Mouse (Mus musculus) skeletal muscle tissue, adult 2 months (tissue): Measurements from ENCODE around the gene Dnajc5.
A peak's percentile ranks its signal among the peaks of the same experiment; 100 is the strongest.

Experiments used
- DNase-seq: peaks from one replicate; pipeline ENCODE4 v3.0.0-alpha.2; 2012; ENCODE audit warnings: low read depth, low spot score

Gene Dnajc5

DNA sequence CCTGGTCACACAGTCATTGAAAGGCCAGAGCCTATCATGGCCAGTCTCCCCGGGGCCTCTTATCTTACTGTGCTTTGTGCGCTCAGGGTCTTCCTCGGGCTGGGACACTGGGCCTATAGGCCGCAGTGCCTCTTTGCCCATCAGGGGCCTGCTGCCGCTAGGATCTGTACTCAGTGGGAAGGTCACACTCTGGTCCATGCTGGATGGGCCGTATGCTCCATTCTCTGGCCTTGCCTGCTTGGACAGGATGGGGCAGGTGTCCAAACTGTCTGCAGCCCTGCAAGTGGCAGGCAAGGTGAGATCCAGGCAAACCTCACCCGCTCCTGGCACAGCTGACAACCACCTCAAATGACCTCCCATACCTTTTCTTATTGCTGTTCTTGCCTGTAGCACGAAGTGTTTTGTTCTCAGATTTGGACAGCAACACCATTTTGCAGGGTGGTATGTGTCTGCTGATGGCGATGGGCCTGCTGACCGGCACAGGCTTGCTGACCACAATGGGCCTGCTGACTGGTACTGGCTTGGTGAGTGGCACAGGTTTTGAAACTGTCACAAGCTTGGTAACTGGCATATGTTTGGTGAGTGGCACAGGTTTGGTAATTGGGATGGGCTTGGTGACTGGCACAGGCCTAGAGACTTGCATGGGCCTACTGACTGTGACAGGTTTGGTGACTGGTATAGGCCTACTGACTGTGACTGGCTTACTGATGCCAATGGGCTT, 68.9 kb downstream of the Dnajc5 start:
- no peak for DNase-seq

DNA sequence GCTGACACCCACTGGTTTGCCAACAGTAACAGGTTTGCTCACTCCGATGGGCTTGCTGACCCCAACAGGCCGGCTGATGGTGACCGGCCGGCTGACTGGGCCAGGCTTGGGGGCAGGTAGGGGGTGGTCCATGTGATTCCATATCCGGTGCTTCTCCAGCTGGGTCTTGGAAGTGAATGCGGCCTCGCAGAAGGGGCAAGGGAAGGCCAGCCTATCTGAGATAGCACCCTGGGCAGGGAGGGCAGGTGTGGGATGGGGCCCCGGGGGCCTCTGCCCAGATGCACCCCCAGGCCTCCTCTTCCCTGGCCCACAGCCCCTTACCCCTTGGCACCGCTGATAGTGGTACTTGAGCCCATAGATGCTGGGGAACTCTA, 69.4 kb downstream of the Dnajc5 start:
- no peak for DNase-seq

DNA sequence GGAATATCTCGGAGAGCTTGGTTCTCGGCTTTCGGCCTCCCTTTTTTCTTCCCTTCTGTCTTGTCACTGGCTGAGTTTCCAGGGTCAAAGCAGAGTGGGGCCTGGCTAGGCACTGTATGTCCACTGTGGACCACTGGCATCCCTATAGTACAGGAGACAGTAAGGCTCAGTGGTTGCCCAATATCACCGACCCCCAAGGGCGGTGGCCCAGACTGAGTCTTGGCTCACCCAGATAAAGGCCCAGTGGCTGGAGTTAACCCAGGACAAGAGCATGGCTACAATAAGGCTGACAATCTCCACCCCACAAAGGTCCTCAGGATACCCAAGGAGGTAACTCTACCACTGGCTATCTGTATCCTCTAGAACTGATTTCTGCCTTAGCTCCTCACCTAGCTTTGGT, 70.2 kb downstream of the Dnajc5 start:
- DNase-seq, result no peak

DNA sequence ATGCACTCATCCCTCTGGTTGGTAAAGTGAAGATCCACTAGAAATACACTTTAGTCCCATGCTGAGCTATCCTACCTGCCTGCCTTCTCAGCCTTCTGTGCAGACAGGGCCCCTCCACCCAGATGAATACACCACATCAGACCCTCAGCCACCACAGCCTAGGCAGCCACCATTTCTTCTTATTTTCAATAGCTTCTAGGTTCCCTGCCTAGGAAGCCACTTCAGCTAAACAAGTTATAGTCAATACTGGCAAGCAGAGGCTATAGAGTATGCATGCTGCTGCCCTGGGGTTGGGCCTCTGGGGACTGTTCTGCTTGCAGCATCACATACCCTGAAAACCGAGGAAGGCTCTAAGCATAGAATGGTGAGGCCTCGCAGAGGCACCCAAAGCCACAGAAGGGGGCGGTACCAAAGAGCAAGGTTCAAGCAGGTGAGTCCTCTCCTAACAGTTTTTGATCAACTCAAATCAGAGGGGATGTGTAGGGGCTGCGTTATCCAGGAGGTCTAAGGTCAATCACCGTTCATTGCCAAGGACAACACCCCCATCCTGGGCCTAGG, 71.3 kb downstream of the Dnajc5 start, which contains the start of gene Prpf6:
Gene Prpf6, plus strand, starts transcription at position 341 of the 558 bp plus-strand sequence.
- no peak for DNase-seq

DNA sequence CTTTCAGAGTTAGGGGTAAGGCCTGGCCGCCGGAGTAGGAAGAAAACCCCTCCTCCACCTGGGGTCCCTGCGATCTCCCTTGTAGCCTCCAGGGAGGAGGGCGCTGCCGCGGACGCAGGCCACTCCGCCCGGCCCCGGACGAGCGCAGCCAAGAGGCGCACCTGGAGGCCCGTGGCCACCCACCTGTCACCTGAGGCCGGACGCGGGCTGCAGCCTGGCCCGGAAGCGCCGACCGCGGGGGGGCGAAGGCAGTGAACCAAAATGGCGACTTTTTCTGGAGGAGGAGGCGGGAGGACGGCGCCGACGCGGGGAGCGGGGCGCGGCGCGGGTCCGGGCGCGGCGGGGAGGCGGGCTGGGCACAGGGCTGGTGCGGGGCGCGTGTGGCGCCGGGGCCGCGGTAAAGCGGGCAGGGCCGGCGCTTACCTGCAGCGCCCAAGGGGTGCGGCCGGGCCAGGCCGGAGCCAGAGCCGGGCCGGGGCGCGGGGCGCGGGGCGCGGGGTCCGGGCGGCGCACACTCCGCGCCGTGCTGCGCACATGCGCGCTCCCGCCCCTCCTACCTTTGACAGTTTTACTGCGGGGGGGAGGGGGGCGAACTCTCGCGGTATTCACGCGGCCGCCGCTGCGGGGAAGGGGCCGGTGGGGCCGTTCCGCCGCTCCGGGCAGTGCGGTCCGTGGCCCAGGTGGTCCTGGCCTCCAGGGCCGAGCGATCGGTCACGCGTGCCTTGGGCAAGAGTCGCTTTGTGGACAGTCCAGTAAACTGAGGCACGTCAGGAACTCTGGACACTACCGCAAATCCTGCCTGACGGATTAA, 72.2 kb downstream of the Dnajc5 start, which contains the start of gene Zfp512b:
Gene Zfp512b, minus strand, starts transcription at position 573 of the 811 bp plus-strand sequence.
- DNase-seq, result no peak

DNA sequence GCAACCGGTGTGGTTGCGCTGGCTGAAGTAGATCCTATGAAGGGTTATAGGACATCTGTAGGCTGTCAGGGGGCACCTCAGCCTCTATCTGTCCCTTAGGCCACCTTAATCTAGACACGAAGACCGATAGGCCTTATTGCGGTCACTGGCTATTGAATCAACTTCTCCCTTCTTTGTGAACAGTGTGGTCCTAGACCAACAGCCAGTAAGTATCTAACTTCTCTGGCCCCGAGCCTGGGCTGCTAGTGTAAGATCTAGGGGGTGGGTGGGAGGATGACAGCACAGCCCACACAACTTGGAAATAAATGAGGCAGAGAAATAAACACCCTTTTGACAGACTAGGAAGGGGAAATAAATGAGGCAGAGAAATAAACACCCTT, 72.7 kb downstream of the Dnajc5 start:
- DNase-seq, result no peak

DNA sequence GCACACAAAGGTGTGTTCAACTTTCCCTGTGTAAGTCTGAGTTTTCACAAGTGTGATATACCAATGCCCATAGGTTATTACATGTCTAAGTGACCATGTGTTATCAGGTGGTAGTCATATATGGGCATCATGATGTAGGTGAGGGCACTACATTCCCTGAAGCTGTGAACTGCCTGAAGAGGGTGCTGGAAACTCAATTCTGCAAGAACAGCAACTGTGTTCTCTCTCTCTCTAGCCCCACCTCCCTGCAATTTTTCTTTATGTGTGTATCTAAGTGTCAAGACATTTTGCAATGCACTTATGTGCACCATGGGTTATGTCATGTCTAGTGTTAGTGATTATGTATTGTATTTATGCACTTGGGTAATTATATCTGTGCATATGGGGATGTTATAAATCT, 73.7 kb downstream of the Dnajc5 start:
- DNase-seq, result no peak

DNA sequence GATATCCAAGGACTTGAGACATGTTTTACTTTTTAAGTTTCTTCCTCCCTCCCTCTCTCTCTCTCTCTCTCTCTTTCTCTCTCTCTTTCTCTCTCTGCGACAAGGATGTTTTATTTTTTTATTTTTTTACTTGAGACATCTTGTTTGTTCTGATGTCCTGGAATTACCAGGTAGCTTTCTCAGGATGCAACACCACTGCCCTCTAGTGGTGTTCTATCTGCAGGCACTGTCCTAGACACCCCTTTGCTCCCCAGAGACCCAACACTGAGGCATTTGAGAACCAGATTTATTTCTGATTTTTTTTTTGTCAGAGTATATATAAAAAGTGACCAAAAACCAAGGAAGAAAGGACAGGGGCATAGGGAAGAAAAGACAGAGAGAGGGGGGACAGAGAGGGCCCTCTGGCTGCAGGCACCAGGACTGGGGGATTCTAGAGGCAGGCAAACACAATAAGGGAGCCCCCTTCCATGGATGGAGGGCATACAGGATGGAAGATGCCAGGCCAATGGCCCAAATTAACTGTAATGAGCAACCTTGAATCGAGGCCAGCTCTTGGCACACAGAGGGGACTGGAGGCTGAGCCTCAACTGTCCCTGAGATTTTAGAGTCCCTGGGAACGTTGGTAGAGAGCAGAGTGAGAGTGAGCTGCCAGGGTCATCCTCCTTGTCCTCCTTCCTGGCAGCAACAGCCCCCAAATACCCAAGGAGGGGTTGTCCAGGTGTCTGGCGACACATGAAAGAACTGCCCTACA, 74.8 kb downstream of the Dnajc5 start:
- DNase-seq, result no peak

DNA sequence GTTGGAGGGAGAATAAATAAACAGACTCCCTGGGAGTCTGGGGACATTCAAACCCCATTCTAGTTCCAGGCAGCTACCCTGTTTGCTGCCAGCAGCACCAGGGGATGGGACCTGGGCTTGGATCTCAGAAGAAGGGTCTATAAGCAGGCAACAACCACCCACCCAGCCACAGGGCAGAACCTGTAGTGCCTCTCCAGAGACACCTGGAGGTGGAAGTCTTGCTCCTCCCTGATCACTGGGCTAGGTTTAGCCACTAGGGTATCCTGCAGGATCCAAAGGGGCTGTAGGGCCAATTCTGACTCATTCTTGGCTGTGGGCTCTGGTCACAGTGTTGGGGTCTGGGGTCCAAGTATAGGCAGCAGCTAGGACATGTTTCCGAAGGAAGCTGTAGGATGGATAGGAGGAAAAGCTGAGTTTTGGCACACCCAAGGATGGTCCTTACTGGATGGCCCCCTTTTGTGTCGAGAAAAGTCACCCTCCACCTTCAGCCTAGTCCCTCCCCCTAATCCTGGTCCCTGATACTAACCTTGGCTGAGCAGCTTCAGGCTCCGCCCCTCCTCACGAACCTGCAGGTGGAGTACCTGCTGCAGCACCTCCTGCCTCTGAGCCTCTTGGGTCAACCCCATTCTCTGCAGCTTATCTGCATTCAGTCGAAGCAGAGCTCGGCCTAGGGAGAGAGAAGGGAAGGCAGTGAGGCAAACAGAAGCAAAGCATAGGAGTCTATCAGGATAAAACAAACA, 76.1 kb downstream of the Dnajc5 start:
- DNase-seq, result no peak

DNA sequence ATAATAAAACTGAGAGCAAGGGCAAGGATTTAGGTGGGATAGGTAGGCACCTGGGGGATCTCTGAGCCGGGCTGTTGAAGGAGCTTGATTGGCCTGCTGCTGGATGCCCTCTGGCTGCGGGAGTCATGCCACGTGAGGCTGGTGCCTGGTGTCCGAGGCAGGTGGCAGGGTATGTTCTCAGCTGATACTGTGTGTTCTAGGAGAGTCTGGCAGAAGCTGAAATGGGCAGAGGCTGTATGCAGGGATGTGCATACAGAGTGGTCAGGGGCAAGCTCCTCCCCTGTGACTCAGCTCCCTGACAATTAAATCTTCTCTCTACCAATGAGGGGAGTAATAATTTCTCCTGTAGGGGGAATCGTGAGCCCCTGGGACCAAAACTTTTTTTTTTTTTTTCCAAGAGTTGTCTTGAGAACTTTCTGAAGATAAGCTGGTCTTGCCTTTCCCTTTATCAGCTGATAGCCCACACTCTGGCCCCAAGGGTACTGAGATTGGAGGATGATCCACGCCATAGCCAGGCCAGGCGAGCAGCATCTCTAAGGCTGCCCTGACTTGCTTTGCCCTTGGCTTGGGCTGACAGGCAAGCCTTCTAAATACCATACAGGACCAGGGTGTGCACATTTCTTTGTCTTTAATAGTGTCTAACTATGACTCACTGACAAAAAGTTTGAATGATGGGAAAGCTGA, 77.2 kb downstream of the Dnajc5 start:
- no peak for DNase-seq

DNA sequence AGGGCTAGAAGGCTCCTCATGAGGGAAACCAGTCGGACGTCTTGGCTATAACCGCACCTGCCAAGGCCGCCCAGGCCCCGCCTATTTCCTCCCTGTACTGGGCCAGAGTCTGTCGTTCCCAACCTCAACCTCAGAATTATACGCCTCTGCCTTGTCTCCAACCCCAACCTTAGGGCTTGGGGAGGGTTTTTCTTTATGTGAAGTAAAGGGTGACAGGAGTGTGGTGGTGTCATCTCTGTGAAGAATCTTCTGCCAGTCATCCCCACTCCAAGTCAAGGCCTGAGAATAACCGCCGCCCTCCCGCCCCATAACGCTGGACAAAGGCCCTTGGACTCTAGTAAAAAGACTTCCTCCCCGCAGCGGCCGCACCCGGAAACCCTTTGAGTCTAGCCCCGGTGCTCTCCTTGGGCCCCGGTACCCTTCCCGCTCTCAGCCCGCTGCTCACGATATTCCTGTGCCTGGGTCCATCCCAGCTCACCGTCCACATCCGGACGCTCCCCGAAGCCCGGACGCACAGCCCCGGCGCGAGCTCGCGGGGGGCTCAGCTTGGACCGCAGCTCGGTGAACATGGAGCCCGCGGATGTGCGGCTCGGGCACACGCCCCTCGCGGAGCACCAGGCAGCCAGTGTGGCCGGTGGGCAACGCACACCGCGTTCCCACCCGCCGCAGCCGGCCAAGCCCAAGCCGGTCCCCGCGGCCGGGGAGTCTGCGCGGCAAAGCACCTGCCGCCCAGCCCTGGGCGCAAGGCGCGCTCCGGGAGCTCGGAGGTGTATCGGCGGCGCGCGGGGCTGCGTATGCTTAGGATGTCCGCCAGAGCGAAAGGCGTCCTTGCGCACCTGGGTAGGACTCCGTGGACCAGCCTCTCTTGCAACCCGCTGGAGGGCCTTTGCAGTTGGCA, 78.4 kb downstream of the Dnajc5 start, which contains the start of gene Samd10:
Gene Samd10, minus strand, starts transcription at position 759 of the 898 bp plus-strand sequence.
- no peak for DNase-seq

DNA sequence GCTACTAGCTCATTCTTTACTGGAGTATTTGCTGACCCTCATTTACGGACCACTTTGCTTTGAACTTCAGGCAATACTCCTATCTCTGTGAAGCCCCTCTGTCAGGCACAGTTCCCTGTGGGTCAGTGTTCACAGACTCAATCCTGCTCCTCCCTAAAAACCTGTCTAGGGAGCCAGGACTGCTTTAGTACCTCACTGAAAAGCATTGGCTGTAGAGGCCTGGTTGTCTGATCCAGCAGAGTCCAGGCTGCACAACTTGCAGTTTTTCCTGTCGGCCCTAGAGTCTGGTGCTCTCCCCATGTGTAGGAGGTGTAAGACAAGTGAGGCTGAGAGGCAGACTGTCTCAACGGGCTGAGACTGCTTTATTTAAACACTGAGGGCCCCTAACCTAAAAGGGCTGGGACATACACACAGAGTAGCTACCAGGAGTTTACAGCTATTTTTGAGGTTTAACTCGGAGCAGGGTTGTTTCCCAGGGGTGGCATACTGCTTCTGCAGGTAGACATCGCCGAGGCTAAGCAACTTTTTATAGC, 80.0 kb downstream of the Dnajc5 start:
- DNase-seq, result no peak

DNA sequence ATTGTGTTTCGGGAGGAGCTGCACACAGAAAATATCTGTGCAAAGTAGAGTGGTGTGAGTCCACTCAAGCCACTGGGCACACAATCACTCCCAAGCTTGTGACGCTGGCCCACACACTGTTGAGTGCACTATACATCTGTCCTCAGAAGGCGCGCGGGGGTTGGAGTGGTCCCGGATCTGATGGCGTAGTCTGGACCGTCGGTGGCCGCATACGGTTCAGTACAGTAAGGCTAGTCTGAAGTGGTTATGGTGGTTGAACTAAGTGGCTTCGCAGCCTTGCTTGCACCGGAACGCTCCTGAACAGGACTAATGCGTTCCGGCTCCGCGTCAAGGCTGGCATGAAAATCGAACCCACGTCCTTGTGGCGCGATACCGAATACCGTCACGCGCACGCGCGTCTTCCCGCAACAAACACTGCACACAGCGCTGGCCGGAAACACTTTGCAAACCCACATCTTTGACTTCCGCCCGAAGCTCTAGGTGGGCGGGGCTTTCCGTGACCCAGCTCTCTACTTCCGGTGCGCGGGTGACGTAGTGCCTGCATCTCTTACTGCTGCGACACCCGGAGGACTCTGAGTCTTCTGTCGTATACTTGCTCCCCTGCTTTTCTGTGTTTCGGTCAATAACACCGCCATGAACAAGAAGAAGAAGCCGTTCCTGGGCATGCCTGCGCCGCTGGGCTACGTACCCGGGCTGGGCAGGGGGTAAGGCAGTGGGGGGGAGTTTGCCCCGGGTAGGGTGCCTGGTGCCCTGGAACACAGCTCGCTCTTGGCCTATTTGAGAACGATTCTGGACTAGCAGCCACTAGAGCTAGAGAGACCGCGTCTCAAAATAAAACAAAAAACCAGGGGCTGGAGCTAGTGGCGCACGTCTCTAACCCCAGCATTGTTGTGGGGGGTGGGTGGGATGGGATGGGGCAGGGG, 80.8 kb downstream of the Dnajc5 start:
- peak; percentile 96 for DNase-seq

DNA sequence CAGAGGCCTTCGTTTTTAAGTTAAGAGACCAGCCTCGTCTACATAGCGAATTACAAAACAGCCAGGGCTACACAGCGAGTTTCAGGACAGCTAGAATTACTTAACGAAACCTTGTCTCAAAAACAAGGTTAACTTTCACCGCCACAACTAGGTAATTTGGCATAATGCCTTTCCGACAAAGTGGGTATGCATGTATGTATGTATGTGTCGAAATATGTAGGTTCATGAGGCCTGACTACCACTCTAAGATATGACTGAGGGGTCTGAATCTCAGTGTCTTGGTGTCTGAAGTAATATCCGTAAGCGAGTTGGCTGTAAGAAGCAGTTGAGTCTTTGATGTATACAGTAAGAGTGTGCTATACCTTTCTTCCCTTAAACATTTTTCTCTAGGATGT, 81.5 kb downstream of the Dnajc5 start:
- no peak for DNase-seq

DNA sequence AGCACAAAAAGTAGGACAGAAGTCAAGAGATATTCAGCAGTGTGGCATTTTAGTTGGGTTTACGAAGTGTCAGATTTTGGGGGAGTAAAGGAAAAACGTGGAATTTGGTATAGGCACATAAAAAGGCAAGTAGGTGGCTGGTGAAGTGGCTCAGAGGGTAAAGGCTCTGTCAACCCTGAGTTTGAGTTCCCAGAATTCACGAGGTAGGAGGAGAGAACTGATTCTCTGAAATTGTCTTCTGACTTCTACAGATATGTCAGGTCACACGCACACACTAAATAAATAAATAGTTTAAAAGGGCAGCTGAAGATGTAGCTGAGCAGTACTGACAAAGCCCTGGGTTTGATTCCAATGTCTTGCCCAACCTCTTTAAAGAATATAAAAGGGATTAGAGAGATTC, 82.1 kb downstream of the Dnajc5 start:
- DNase-seq, result no peak
